Mouse (Mus musculus): ENCODE data around the gene Nphs2. TPM values are rescaled to one million over a fixed set of nuclear protein-coding genes. Genes with fewer than 3 reads are reported as not detected.
"Not testable (repeated sequence)": the region's sequence is repeated elsewhere in the genome, so short reads cannot be mapped to it uniquely, and the experiment has no call there.

Gene Nphs2
- polyA plus RNA-seq, 1 experiment from 2014 or later, result not detected

GRCm38 (mm10) chr1:156284851-156285540 lies 25.5 kb upstream of the Nphs2 start:
- Histone ChIP-seq H3K27me3 (ENCODE audit: control insufficient read depth, insufficient read depth, low read length) (no peaks in the 10 kb centered on the region), H3K36me3 (ENCODE audit: control insufficient read depth, insufficient read depth) (no peaks in the 10 kb centered on the region), H3K4me3 (ENCODE audit: low read length) (no peak overlapping the region), H3K4me1 (ENCODE audit: control insufficient read depth, insufficient read depth, low read length) (no peaks in the 10 kb centered on the region), H3K9me3 (replicated peaks; ENCODE audit: control insufficient read depth, low read length) (no peaks in the 10 kb centered on the region), H3K4me2 (ENCODE audit: low read depth, low read length) (no peak overlapping the region), H3K27ac (ENCODE audit: low read length) (no peak overlapping the region), H3K9ac (ENCODE audit: low read length) (no peak overlapping the region)
- WGBS, result 47% methylated on average over 9 of the region's 9 CpGs
- ATAC-seq (replicated peaks; ENCODE audit: extremely low read depth, insufficient read depth, low FRiP score), result no peak

DNA sequence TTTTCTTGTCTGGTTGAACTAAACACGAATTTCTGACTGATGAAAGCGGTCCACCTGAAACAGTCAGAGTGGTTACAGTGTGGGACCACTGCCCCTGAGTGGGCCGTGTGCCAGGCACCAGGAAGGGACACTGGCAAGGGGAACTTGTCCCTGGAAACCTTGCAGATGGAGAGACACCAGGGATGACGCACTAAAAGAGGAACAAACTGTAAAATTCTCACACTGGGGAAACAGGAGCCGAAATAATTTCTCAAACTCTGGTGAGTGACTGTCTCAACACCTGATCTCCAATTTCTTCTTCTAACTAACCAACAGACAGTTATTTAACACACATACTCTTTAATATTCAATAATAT lies 25.0 kb upstream of the Nphs2 start:
- Histone ChIP-seq H3K36me3 (ENCODE audit: control insufficient read depth, insufficient read depth) (no peaks in the 10 kb centered on the region), H3K27ac (ENCODE audit: low read length) (no peak overlapping the region), H3K4me3 (ENCODE audit: low read length) (no peak overlapping the region), H3K4me1 (ENCODE audit: control insufficient read depth, insufficient read depth, low read length) (no peaks in the 10 kb centered on the region), H3K27me3 (ENCODE audit: control insufficient read depth, insufficient read depth, low read length) (no peaks in the 10 kb centered on the region), H3K4me2 (ENCODE audit: low read depth, low read length) (no peak overlapping the region), H3K9me3 (replicated peaks; ENCODE audit: control insufficient read depth, low read length) (no peaks in the 10 kb centered on the region), H3K9ac (ENCODE audit: low read length) (no peak overlapping the region)
- ATAC-seq (replicated peaks; ENCODE audit: extremely low read depth, insufficient read depth, low FRiP score), result no peak
- 80% methylated on average over 5 of the region's 5 CpGs for WGBS

GRCm38 (mm10) chr1:156288556-156289221 lies 21.8 kb upstream of the Nphs2 start:
- WGBS, result 68% methylated on average over 9 of the region's 9 CpGs
- no peaks in the 10 kb centered on the region for H3K27me3 ChIP-seq (ENCODE audit: control insufficient read depth, insufficient read depth, low read length)

GRCm38 (mm10) chr1:156289222-156289587 lies 21.3 kb upstream of the Nphs2 start:
- not testable (repeated sequence) for H3K4me2 ChIP-seq (ENCODE audit: low read depth, low read length); H3K4me3 ChIP-seq (ENCODE audit: low read length); H3K9me3 ChIP-seq (replicated peaks; ENCODE audit: control insufficient read depth, low read length); ATAC-seq (replicated peaks; ENCODE audit: extremely low read depth, insufficient read depth, low FRiP score); H3K9ac ChIP-seq (ENCODE audit: low read length); H3K27me3 ChIP-seq (ENCODE audit: control insufficient read depth, insufficient read depth, low read length); H3K36me3 ChIP-seq (ENCODE audit: control insufficient read depth, insufficient read depth); H3K27ac ChIP-seq (ENCODE audit: low read length); H3K4me1 ChIP-seq (ENCODE audit: control insufficient read depth, insufficient read depth, low read length)
- 57% methylated on average over 10 of the region's 10 CpGs for WGBS

More at GRCm38 (mm10) chr1:156288556-156289221, 21.8 kb upstream of the Nphs2 start:
- no peak overlapping the region for H3K4me2 ChIP-seq (ENCODE audit: low read depth, low read length)
- H3K27ac ChIP-seq (ENCODE audit: low read length), result no peak overlapping the region
- H3K4me3 ChIP-seq (ENCODE audit: low read length), result no peak overlapping the region
- H3K9ac ChIP-seq (ENCODE audit: low read length), result no peak overlapping the region
- H3K36me3 ChIP-seq (ENCODE audit: control insufficient read depth, insufficient read depth), result no peaks in the 10 kb centered on the region
- H3K9me3 ChIP-seq (replicated peaks; ENCODE audit: control insufficient read depth, low read length), result no peaks in the 10 kb centered on the region
- H3K4me1 ChIP-seq (ENCODE audit: control insufficient read depth, insufficient read depth, low read length), result no peaks in the 10 kb centered on the region
- ATAC-seq (replicated peaks; ENCODE audit: extremely low read depth, insufficient read depth, low FRiP score), result no peak

DNA sequence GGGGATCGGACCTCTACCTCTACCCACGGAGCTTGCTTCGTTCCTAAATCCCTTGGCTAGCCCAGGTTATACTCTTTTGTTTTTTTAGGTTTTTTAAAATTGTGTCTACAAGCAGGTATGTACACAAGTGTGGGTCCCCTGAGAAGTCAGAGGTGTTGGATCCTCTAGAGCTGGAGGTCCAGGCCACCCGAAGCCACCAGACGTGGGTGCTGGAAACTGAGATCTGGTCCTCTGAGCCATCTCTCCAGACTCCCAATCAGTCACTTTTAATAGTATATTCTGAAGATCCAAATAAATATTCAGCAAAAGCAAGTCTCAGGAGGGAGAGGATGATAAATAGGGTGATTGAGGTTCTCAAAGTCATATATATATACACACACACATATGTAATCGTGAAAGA lies 20.5 kb upstream of the Nphs2 start:
- ATAC-seq (replicated peaks; ENCODE audit: extremely low read depth, insufficient read depth, low FRiP score), result no peak
- no peak overlapping the region for H3K9ac ChIP-seq (ENCODE audit: low read length)
- H3K4me1 ChIP-seq (ENCODE audit: control insufficient read depth, insufficient read depth, low read length), result no peaks in the 10 kb centered on the region
- no peak overlapping the region for H3K27ac ChIP-seq (ENCODE audit: low read length)
- no peaks in the 10 kb centered on the region for H3K27me3 ChIP-seq (ENCODE audit: control insufficient read depth, insufficient read depth, low read length)
- H3K4me3 ChIP-seq (ENCODE audit: low read length), result no peak overlapping the region
- no peaks in the 10 kb centered on the region for H3K9me3 ChIP-seq (replicated peaks; ENCODE audit: control insufficient read depth, low read length)
- H3K4me2 ChIP-seq (ENCODE audit: low read depth, low read length), result no peak overlapping the region
- no peaks in the 10 kb centered on the region for H3K36me3 ChIP-seq (ENCODE audit: control insufficient read depth, insufficient read depth)
- 95% methylated on average over 6 of the region's 6 CpGs for WGBS

DNA sequence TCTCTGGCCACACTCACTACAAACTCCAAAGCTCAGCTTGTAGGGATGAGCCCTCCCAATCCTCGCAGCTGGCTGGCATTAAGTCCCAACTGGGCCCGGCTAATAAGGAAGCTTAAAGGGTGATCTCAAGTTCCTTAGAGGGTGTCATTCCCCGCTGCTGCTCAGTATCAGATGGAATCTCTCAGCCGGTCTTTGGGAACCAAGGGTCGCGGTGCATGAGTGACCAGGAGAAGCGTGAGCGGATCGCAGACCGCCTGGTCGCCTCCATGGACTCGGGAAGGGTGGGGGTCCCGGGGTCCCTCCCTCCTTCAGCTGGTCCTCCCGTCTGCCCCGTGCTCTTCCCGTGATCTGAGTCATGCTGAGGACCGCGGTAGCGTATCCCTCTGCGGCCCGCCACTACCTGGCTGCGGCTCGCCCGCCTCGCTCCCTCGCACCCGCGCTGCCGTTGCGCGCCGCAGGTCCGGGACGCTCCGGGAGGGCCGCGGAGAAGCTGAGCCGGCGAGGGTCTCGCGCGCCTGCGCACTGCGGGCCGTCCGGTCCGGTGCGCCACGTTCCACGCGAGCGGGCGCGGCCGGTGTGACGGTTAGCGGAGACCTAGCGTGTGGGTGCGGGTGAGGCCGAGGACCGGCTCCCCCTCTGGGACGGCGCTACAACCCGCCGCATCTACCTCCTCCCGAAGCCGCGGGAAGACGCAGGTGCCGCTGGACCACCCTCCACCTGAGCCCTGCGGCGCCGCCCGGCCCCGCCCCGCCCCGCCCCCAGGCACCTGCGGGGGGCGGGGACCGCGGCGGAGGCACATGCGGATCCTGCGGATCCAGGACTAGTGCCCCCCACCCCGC lies 7.4 kb upstream of the Nphs2 start, which contains the start of gene Tdrd5:
TSS of gene Tdrd5 (minus strand) at position 754 of the 839 bp plus-strand sequence.
- no peak within 1 kb of the TSS for H3K27ac ChIP-seq (ENCODE audit: low read length)

GRCm38 (mm10) chr1:156308595-156308994 lies 1.9 kb upstream of the Nphs2 start:
- H3K4me2 ChIP-seq (ENCODE audit: low read depth, low read length), result no peak overlapping the region
- peaks cover 53% of the 10 kb centered on the region for H3K27me3 ChIP-seq (ENCODE audit: control insufficient read depth, insufficient read depth, low read length)
- WGBS, result 83% methylated on average over 1 of the region's 1 CpGs
- H3K4me3 ChIP-seq (ENCODE audit: low read length), result no peak overlapping the region
- H3K9ac ChIP-seq (ENCODE audit: low read length), result no peak overlapping the region
- no peak for ATAC-seq (replicated peaks; ENCODE audit: extremely low read depth, insufficient read depth, low FRiP score)
- peaks cover 6% of the 10 kb centered on the region for H3K4me1 ChIP-seq (ENCODE audit: control insufficient read depth, insufficient read depth, low read length)
- H3K27ac ChIP-seq (ENCODE audit: low read length), result no peak overlapping the region
- no peaks in the 10 kb centered on the region for H3K36me3 ChIP-seq (ENCODE audit: control insufficient read depth, insufficient read depth)
- H3K9me3 ChIP-seq (replicated peaks; ENCODE audit: control insufficient read depth, low read length), result no peaks in the 10 kb centered on the region

More for the DNA sequence above, 7.4 kb upstream of the Nphs2 start, which contains the start of gene Tdrd5:
- ATAC-seq (replicated peaks; ENCODE audit: extremely low read depth, insufficient read depth, low FRiP score), result peak; percentile 49; the same call in 1 of the 2 replicates
- peak within 1 kb of the TSS; percentile 99 for H3K4me2 ChIP-seq (ENCODE audit: low read depth, low read length)
- no peaks in the 10 kb centered on the region for H3K4me1 ChIP-seq (ENCODE audit: control insufficient read depth, insufficient read depth, low read length)
- H3K9ac ChIP-seq (ENCODE audit: low read length), result peak within 1 kb of the TSS; percentile 63
- peaks cover 5% of the 10 kb centered on the region; the same call in 1 of the 2 replicates for H3K9me3 ChIP-seq (replicated peaks; ENCODE audit: control insufficient read depth, low read length)
- under 1% methylated on average over 82 of the region's 85 CpGs for WGBS
- H3K36me3 ChIP-seq (ENCODE audit: control insufficient read depth, insufficient read depth), result no peaks in the 10 kb centered on the region
- peak within 1 kb of the TSS; percentile 73 for H3K4me3 ChIP-seq (ENCODE audit: low read length)
- peaks cover 45% of the 10 kb centered on the region for H3K27me3 ChIP-seq (ENCODE audit: control insufficient read depth, insufficient read depth, low read length)

- no peak for ATAC-seq (replicated peaks; ENCODE audit: extremely low read depth, insufficient read depth, low FRiP score)
- no peak overlapping the region for H3K4me3 ChIP-seq (ENCODE audit: low read length)
- H3K9ac ChIP-seq (ENCODE audit: low read length), result no peak overlapping the region
- no peak overlapping the region for H3K27ac ChIP-seq (ENCODE audit: low read length)
- no peaks in the 10 kb centered on the region for H3K4me1 ChIP-seq (ENCODE audit: control insufficient read depth, insufficient read depth, low read length)
- H3K9me3 ChIP-seq (replicated peaks; ENCODE audit: control insufficient read depth, low read length), result no peaks in the 10 kb centered on the region
- H3K27me3 ChIP-seq (ENCODE audit: control insufficient read depth, insufficient read depth, low read length), result 0 out of 2 replicates have a peak, but pooled peaks cover 2% of the 10 kb centered on the region
- no peak overlapping the region for H3K4me2 ChIP-seq (ENCODE audit: low read depth, low read length)
- H3K36me3 ChIP-seq (ENCODE audit: control insufficient read depth, insufficient read depth), result no peaks in the 10 kb centered on the region
- 83% methylated on average over 9 of the region's 9 CpGs for WGBS
Measured at GRCm38 (mm10) chr1:156323126-156323525, 12.6 kb downstream of the Nphs2 start.

Measured in heart, embryonic 16.5 days (tissue).